Mouse (Mus musculus) cerebellum, adult 11 months (tissue): ENCODE results near the gene Clcn2.

Experiments used
- DNase-seq: peaks from one replicate; pipeline ENCODE4 v3.0.0; 2022

Gene Clcn2

DNA sequence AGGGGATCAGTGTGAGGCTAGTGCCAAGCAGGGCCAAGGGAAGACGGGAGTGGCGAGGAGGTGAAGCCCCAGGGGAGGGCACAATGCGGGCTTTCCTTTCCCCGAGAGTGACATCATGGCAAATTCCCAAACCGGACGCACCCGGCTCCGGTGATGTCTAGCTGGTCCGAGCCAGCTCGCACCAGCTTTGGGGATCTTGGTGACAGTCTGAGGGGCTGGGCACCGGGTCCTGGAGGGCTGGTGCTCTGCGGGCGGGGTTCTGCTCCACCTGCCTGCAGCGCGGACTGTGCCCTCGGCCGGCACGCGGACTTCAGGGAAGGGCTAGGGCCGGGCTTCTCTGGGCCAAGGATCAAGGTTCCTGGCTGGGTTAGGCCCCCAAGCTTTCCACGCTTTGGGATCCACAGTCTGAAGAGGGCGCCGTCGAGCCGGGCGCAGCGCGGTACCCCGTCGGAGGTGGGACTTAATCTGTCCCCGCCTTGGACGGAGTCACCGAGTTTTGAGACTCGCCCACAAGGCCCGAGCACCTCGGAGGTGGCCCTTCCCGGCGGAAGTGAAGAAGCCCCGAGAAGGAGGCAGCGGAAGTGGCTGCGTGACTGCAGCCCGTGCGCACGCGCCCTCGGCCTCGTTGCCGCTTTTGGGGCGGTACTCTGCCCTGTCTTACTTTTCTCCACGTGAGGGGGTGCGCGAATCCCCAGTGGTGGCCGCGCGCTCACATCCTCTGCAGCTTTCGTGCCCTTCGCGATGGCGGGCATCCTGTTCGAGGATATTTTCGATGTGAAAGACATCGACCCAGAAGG is at the start of gene Clcn2, which contains the start of gene Polr2h:
Gene Clcn2, minus strand, starts transcription at position 566 of the 797 bp plus-strand sequence.
Gene Polr2h, plus strand, starts transcription at position 485 of the 797 bp plus-strand sequence.
- peak; percentile 96 for DNase-seq

DNA sequence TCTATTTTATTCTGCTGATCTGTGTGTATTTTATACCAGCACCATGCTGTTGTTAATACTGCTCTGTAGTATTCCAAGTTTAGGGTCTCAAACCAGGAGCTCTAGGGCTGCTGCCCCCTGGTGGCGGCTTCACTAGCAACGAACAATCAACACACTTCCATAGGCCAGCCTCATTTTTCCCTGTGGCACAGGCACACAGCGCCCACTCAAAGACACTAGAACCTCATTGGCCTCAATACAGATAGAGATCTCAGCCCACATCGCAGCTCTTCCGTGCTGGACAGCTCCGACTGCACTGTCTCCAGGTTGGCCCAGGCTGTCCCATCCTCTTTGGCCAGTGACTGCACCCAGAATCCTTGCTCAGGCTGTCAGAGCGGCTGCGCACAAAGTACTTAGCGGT is 47.7 kb upstream of the Clcn2 start:
- DNase-seq, result no peak

DNA sequence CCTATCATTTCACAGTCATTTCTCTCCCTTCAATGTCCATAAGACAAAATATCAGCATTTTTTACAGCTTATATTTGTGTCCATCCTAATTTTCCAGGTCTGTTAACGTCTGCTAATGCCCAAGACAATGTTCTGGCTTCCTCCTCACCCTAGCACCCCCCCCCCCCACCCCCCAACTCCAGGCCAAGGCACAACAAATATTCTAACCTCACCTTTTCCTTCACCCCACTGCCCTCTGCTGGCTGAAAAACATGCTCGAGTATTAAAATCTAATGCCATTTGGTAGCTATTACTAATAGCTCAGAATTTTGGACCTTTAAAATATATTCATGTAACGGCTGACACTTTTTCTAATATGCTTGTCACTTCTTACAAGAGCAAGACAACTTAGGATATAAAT is 44.1 kb upstream of the Clcn2 start:
- DNase-seq, result peak; percentile 58

DNA sequence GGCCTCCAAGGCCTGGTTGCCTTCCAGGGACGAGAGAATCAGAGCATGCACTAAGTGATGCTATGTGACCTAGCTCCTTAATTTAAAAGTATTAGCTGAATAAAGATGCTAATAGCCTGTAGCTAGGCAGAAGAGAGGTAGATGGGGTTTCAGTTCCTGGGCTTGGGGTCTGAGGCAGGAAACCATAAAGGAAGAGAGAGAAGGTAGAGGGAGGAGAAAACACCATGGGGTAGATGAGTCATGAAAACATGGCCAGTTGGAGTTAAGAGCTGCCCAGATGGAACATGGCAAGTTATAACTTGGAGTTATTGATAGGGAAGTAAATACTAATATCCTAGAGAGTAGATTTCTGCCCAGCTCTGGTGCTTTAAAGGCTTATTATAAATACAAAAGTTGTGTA is 39.8 kb upstream of the Clcn2 start:
- no peak for DNase-seq

DNA sequence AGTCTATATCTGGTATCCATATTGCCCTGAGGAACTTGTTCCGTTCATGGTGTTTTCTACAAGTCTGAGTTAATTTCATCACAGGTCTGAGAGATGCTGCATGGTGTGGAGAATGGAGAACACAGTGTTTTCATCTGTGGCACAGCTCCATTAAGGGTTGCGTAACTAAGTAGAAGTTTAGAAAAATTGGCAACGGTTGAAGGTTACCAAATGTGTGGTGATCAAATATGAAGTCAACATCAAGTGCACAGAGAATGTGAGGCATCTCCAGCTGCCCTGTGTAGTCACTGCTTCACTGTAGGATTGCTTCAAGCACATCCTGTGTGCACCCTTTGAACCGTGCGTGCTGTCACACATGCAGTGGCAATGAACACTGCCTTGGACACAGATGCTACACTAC is 38.5 kb upstream of the Clcn2 start:
- no peak for DNase-seq

DNA sequence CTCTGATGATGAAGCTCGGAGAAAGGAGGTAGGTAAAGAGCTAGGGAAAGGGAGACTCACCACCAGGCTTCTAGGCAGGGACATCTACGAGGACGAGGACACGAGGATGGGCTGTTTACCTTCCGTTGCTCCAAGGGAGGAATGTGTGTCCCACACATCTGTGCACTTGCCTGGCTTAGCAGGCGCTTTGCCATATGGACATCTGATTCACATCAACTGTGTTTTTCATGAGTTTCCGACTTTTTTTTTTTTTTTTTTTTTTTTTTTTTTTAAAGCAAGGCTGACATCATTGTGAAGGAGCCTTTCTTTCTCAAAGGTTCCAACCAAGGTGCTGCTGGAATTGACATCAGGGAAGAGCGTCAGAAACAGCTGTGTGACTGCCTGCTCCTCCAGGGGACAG is 33.0 kb upstream of the Clcn2 start:
- no peak for DNase-seq

DNA sequence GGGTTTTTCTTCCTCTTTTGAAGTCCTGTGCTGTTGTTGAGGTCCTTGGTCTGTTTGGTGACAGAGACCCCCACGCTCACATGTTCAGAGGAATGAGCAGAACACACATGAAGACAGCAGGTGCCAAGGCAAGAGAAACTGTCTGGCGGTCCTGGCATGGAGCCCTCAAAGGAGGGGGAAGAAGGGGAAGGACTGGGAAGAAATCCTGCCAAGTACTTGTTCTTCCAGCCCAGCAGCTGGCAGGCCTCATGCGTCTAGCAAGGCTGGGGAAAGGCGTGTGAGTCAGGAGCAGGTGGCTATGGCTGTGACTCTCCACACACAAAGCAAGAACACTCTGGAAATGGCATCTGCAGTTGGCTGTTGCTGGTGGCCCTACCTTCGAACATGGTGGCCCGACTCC is 29.1 kb upstream of the Clcn2 start:
- DNase-seq, result no peak

DNA sequence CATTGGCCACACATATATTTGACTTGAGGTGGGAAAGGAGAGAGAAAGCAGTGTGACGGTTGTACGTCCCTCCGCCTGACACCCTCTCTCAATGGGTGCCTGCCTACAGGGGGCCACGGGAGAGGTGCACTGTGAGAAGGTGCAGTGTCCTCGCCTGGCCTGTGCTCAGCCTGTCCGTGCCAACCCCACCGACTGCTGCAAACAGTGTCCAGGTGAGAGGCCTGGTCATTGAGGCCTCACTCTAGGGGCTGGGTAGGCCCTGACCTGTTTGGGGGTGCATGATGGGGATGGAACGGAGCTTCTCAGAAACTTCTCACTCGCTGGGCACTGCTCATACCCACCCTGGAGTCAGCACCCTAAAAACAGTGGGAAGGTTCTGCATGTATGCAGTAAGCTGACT is 22.3 kb upstream of the Clcn2 start:
- DNase-seq, result no peak

DNA sequence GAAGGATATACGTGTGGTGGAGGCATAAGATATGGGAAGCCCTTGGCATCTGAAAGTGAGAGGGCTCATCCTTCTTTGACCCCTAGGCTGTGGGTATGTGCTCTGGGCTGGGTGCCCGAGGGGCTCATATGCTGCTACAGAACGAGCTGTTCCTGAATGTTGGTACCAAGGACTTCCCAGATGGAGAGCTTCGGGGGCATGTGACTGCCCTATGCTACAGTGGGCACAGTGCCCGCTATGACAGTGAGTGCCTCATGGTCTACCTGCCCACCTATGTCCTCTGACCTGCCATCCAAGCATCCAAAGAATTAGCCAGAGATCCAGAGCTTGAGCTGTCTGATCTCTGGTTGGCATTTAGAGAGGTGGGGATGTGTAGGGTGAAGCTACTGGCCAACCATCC is 19.3 kb upstream of the Clcn2 start:
- DNase-seq, result no peak

DNA sequence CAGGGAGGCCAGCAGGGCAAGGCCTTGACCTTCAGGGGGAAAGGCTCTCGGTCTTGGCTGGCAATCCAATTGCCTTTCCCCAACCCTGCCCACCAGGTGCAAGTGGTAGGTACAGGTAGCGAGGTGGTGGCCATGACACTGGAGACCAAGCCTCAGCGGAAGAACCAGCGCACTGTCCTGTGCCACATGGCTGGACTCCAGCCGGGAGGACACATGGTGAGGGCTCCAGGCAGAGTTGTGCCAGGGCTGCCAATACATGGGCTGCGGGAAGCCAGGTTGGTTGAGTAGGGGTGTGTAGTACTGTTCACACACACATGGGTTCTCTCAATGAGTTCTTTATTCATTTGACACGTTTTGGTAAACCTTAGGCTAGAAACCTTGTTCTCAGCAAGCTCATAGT is 18.6 kb upstream of the Clcn2 start:
- DNase-seq, result no peak

DNA sequence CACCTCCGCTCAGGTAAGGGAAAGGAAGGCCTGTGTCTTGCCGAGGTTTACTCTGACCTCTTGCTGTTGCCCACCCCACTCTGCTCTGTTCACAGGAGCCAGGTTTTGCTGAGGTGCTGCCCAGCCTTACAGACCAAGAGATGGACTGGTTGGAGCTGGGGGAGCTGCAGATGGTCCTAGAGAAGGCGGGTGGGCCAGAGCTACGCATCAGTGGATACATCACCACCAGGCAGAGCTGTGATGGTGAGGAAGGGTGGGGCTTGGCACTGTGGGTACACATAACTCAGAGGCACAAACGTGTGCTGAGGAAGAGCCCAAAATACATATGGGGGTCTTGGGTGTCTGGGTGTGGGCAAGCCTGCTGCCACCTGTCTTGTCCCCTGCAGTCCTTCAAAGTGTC is 18.1 kb upstream of the Clcn2 start:
- DNase-seq, result no peak

DNA sequence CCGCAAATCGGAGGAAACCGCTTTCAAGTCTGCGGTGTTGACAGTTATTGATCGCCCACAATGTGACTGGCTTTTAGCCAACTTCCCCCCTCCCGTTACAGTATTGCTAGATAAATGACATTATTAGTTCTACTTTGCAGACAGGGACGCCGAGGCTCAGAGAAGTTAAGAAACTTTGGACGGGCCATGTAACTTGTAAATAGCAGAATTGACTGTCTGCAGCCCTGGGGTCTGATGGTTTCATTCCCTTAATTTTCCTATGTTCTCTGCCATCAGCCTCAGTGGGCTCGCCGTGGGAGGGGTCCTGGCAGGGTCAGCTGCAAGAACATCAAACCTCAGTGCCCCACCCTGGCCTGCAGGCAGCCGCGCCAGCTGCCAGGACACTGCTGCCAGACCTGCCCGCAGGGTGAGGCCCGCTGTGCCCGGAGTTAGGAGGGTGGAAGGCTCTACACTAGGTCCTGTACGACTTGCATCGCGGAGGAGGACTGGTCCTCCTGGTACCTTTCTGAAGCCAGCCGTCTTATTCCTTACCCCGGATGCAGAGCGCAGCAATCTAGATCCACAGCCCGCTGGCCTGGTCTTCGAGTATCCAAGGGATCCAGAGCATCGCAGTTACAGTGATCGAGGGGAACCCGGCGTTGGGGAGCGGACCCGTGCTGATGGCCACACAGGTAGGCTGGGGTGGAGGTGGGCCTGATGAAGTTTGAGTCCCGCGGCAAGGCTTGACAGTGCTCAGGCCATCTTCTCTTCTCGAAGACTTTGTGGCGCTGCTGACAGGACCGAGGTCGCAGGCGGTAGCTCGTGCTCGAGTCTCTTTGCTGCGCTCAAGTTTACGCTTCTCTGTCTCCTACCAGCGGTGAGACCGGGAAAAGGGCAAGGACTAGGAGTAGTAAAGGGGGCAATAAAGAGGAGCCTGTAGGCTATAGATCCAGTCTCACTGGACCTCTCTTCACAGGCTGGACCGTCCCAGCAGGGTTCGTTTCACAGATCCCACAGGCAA is 16.5 kb upstream of the Clcn2 start, which contains the start of gene Thpo:
Gene Thpo, minus strand, starts transcription at position 781 of the 1,000 bp plus-strand sequence.
- DNase-seq, result no peak

DNA sequence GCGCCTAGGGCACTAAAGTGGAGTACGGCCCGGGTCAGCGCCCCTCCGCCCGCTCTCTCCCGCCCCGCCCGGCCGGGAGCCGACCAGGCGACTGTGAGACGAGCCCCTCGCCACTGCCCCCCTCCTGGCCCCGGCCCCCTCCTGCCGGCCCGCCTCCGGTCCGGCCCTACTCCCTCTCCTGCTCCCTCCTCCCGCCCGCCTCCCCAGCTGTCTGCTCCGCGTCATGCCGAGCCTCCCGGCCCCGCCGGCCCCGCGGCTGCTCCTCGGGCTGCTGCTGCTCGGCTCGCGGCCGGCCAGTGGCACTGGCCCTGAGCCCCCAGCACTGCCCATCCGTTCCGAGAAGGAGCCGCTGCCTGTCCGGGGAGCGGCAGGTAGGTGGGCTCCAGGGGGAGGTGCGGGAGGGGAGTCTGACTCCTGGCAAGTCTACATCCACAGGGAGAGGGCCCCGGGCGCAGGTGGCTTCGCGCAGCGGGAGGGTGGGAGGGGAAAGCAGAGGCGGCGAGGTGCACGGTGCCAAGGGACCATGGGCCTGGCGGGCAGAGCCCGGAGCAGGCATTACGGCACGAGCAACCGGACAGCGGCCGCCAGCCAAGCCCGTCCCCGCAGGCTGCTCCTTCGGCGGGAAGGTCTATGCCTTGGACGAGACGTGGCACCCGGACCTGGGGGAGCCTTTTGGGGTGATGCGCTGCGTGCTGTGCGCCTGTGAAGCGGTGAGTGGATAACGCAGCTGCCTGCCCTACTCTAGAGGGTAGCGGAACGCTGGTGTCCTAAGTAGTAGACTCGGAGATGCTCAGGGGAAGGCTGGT is 15.6 kb upstream of the Clcn2 start, which contains the start of gene Chrd:
Gene Chrd, plus strand, starts transcription at position 203 of the 806 bp plus-strand sequence.
- peak; percentile 75 for DNase-seq

DNA sequence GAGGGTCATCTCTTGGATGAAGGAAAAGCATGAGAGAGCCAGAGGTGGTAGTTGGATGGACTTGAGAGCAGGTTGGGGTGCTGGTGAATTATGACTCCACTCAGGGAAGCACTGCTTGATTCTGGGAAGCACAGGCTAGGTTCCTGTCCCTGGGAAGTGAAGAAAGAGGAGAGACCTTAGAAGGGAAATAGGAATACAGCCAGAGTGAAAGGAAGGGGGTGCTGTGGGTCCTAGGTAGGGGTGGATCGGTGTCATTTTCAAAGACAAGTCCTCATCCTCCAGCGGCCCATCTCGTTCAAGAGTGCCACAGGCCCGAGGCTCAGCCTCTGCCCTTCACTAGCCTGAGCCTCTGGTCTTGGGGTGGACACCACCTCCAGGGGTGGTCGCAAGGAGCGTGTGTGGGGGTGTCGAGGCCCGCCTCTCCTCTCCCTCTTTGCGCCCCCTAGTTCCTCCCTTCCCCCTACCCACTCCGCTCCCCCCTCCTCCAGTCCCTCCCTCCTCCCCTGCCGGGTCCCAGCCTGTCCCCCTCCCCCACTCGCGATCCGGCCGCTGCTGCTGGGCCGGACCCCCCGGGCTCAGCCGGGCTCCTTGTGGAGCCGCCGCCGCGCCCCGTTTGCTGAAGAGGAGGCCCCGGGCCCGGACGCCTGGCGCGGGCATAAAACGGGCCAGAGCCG is 14.8 kb upstream of the Clcn2 start:
- DNase-seq, result no peak

DNA sequence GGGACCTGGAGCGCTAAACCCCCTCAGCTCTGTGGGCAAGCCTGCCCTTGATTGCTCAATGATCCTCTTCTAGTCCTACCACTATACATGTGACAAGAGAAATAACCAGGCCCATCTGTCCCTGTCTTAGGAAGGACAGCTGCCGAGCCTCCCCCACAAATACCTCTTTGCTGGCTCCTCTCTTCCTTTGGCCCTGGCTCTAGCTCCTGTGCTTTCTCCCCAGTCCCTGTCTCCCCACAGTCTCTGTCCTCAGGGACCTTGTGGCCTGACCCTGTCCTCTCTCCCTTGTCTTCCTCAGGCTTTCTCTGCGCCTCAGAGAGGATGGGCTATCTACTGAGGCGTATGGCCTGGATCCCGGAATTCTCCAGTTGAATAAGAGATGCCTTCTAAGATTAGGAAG is 14.1 kb upstream of the Clcn2 start:
- no peak for DNase-seq

DNA sequence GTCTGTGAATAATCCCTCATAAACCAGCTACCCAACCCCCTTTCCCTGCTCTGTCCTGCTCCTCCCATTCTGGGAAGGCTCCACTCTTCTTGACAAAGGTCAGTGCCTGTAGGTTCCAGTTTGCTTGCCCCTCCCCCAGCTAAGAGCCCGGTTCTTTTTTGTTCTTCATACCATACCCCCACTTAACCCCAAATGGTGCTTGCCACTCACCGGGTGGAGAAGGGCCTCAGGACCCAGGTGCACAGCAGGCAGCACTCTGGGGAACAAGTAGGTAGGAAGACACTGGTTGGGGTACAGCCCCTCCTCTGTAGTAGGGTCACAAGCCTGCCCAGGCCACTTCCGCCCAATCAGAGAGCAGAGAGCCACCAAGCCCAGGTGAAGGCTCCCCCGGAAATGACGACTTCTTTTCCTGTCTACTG is 12.8 kb upstream of the Clcn2 start:
- no peak for DNase-seq

DNA sequence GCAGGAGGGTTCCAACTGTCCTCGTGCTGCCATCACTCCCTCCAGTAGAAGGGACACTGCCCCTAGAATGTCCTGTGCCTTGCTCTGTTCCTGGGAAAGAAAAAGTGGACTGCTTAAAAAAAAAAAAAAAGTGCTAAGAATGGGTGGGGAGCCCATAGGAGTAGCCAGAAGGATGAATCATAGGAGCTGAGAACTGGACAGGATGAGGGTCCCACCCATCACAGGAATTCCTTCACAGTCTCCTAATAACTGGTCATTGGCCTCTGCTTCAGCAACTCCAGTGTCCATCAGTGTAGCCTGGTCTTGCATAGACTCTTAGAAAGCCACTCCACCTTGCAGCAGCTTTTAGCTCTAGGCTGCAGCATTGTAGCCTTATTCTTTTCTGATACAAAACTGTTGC is 8.8 kb upstream of the Clcn2 start:
- no peak for DNase-seq

DNA sequence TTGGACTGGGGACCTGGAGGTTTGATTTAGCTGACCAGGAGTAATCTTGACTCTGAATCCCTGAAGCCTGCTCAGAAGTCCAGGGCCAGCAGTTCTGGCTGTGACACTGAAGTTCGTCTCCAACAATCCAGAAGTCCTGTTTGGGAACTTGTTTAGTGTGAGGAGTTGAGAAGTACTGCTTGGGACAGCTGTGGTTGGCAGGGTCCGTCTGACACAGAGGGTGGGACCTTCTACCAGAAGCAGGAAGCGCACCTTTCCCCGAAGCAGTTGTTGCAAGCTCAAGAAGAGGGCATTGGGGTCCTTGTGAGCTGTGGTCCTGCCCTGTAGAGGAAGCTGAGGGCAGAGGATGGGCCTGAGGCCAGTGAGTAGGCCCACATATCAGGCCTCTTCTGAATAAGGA is 8.2 kb upstream of the Clcn2 start:
- no peak for DNase-seq

DNA sequence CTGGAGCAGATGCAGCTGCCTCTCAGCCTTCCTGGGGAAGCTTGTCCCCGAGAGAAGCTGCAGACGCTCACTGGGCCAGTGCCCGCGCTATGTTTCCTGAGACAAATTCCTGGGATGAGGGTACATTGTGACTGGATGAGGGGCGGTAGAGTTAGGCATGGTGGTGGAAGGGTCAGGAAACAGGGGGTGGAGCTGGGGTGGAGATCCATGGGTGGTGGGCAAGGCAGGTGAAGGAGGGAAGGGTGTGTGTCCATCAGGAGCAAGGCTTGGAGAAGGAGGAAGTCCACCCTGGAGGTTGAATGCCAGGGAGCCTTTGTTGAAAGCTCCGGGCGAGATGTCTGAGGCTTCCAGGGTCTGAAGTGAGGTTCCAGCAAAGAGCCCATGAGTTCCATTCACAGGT is 7.8 kb upstream of the Clcn2 start:
- DNase-seq, result no peak

DNA sequence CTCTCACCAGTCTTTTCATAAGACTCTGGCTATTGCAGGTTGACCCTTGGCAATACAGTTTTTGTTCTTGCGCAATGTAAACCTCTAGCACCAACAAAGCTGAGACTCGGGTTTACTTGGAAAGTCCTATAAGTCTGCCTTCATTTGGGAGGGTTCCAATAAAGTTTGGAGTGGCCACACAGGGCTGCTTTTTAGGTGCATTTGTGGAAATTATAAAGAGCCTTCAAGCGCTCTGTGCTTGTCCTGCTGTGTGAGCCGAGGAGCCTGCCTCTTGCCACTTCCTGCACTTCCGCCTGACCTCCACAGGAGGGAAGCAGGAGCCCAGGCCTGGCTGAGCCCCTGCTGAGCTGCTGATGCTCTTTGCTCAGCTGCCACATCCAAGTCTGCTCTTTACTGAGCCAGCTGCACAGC is 6.8 kb upstream of the Clcn2 start:
- DNase-seq, result no peak

DNA sequence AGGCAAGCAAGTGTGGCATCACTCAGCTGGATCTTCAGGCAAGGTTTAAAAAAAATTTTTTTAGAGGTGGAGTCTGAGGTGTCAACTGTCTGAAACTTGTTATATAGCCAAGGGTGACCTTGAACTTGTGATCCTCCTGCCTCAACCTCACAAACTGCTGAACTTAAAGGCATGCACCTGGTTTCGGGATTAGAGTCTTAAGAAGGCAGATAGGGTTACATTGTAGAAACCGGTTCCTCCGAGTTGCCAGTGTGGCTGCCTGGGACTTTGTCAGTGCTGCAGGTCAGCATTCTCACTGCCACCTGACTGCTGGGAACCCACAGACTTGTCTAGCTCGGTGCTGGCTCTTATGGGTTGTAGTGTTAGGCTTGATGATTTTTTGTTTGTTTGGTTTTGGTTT is 5.7 kb upstream of the Clcn2 start:
- no peak for DNase-seq

DNA sequence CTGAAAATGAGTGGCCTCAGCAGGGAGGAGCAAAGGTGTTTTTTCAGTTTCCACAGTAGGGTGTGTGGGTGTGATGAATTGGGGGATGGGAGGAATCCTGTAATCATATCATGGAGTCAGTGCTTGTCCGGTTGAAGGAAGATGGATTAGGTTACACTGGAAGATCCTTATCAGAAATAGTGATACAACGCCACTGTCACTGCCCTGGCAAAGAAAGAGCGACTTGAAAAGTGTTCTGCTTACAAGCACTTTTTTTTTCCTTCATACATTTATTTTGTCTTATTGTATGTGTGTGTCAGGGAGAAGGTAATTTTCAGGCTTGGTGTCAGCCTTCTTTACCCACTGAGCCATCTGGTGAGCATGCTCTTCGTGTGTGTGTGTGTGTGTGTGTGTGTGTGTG is 5.2 kb upstream of the Clcn2 start:
- no peak for DNase-seq
